Mouse (Mus musculus) kidney, postnatal 10 days (tissue): ENCODE data around the gene Mbnl3.

Experiments
- DNase-seq: peaks from one replicate; pipeline ENCODE4 v3.0.0; 2021; ENCODE audit warnings: mixed read lengths

Gene Mbnl3

GRCm38 (mm10) chrX:51206432-51206831 lies at the start of gene Mbnl3:
Gene Mbnl3 (minus strand): TSS chrX:51206532.
- no peak for DNase-seq

GRCm38 (mm10) chrX:51205548-51206324 lies 596 bp downstream of the Mbnl3 start:
- peak; percentile 60 for DNase-seq

GRCm38 (mm10) chrX:51204626-51205547 lies 1.4 kb downstream of the Mbnl3 start:
- DNase-seq = peak; percentile 55

- DNase-seq = peak; percentile 5
These were observed 9.3 kb downstream of the Mbnl3 start for GRCm38 (mm10) chrX:51197012-51197411.

- DNase-seq = no peak
These were observed 34.4 kb downstream of the Mbnl3 start for GRCm38 (mm10) chrX:51171914-51172313.

- peak; percentile 20 for DNase-seq
These were observed 34.9 kb downstream of the Mbnl3 start for GRCm38 (mm10) chrX:51171413-51171812.

- DNase-seq = no peak
These were observed 35.9 kb downstream of the Mbnl3 start for GRCm38 (mm10) chrX:51170404-51170803.

- no peak for DNase-seq
These were observed 36.8 kb downstream of the Mbnl3 start for GRCm38 (mm10) chrX:51169476-51170045.

GRCm38 (mm10) chrX:51167976-51168375 lies 38.4 kb downstream of the Mbnl3 start:
- DNase-seq = no peak

GRCm38 (mm10) chrX:51164766-51165165 lies 41.6 kb downstream of the Mbnl3 start:
- DNase-seq = no peak

GRCm38 (mm10) chrX:51148436-51148835 lies 57.9 kb downstream of the Mbnl3 start:
- no peak for DNase-seq

- DNase-seq = peak; percentile 29
These were observed 60.0 kb downstream of the Mbnl3 start for GRCm38 (mm10) chrX:51146351-51146750.

- no peak for DNase-seq
These were observed 66.3 kb downstream of the Mbnl3 start for GRCm38 (mm10) chrX:51140055-51140454.

GRCm38 (mm10) chrX:51131325-51131724 lies 75.0 kb downstream of the Mbnl3 start:
- no peak for DNase-seq

GRCm38 (mm10) chrX:51102748-51103147 lies 103.6 kb downstream of the Mbnl3 start:
- DNase-seq = no peak

GRCm38 (mm10) chrX:51084972-51085371 lies 121.4 kb downstream of the Mbnl3 start:
- DNase-seq = no peak

- DNase-seq = no peak
These were observed 122.1 kb downstream of the Mbnl3 start for GRCm38 (mm10) chrX:51084211-51084610.

- DNase-seq = peak; percentile 35
These were observed 129.6 kb downstream of the Mbnl3 start for GRCm38 (mm10) chrX:51076744-51077143.
